Mouse (Mus musculus): ENCODE data around the gene Smco4.

DNA sequence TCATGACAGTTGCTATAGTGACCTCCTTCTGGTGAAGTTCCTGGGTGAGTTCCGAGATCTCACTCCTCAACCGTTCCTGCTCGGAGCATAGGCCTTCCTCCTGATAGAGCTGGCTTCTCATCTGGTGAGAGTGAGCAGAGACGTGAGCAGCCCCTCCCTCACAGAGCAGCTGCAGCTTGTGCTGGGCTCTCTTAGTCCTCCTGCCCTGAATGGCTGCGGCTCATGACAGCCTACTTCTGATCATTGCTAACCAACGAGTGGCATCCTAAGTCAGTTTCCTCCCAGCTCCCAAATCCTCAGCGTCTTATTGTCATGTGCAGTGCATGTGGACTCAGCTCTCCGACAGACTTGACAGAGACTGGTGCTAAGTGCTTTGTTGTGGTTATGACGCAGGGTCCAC is 91.0 kb downstream of the Smco4 start:
- TF ChIP-seq JUND (IDR thresholded peaks at IDR 0.05; ENCODE audit: low read depth, low read length) (no peak), CTCF (IDR thresholded peaks at IDR 0.05 in 2 of 3, conservative IDR thresholded peaks at IDR 0.05 in 1 of 3; ENCODE audit: control insufficient read depth in 1 of 3, insufficient read depth in 1 of 3, low read depth in 2 of 3, low read length in 3 of 3, poor library complexity in 1 of 3, severe bottlenecking in 1 of 3) (no peak), EP300 (IDR thresholded peaks at IDR 0.05; ENCODE audit: low read depth in 1 of 2, low read length in 2 of 2) (no peak), SIN3A (IDR thresholded peaks at IDR 0.05; ENCODE audit: low read length) (no peak), MAZ (IDR thresholded peaks at IDR 0.05; ENCODE audit: low read depth, low read length) (no peak), POLR2A (IDR thresholded peaks at IDR 0.05; ENCODE audit: control insufficient read depth in 1 of 2, insufficient read depth in 1 of 2, low read depth in 1 of 2, low read length in 2 of 2, poor library complexity in 1 of 2) (no peak), ZC3H11A (IDR thresholded peaks at IDR 0.05; ENCODE audit: low read depth, low read length) (no peak), CHD1 (IDR thresholded peaks at IDR 0.05; ENCODE audit: low read depth, low read length) (no peak)

Measured in MEL (cell line).